18 mouse cellular contexts compared by ENCODE assay signal in the genomic region with DNA sequence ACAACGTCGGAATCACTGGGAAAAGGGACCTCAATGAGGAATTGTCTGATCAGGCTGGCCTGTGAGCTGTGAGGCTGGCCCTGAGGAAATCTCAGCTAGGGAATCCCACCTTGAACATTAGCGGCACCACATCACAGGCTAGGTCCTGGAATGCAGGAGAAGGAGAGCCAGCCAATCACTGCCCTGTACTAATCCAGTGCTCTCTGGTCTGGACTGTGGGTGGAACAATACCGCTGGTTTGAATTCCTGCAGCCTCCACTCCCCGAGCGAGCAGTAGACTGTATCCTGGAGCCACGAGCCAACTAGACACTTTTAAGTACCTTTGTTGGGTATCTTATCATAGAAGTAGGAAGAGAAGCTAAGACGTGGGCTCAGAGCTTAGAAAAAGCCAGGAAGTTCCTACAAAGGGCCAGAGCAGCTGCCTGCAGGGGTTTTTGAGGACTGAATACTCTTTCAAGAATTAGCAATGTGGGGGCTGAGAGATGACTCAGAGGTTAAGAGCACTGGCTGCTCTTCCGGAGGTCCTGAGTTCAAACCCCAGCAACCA. TPM values are rescaled to one million over a fixed set of nuclear protein-coding genes. Genes with fewer than 3 reads are reported as not detected.
DNase-seq lines count a peak whose midpoint lies in the region; ATAC-seq and TF ChIP-seq lines count a peak whose summit lies in the region.
"Had no signal": no experiment of that assay in that cellular context is flagged by ENCODE, and none has a peak within 500 bp of the region (broad histone marks: within the 10 kb centered on the region; RNA-seq: fewer than 3 reads in every experiment).

No protein-coding gene starts in this region.

- H3K4me1 ChIP-seq in heart, embryonic 10.5 days, result peaks cover 36% of the 10 kb centered on the region
- H3K4me1 ChIP-seq in kidney, postnatal 0 days (replicated peaks; ENCODE audit: insufficient read depth, low read length), result 0 out of 2 replicates have a peak, but pooled peaks cover 2% of the 10 kb centered on the region
- H3K4me1 ChIP-seq in ES-E14 (ENCODE audit: control insufficient read depth in 2 of 2, insufficient read depth in 2 of 2, low read length in 2 of 2, poor library complexity in 1 of 2), result peaks cover 0 to 2% of the 10 kb centered on the region in 2 experiments; a peak in 1 of 4 replicates
- H3K4me1 ChIP-seq: lung, embryonic 15.5 days had no signal

- intact Hi-C loops in heart, postnatal 36 days (cut with DNase I), result no loop called here

- H3K9me3 ChIP-seq in heart, embryonic 10.5 days, result no peaks in the 10 kb centered on the region
- no peaks in the 10 kb centered on the region for H3K9me3 ChIP-seq in kidney, postnatal 0 days (replicated peaks; ENCODE audit: low read length)
- no peaks in the 10 kb centered on the region for H3K9me3 ChIP-seq in ES-E14 (ENCODE audit: control insufficient read depth, insufficient read depth, low read depth, low read length)
- H3K9me3 ChIP-seq: hindbrain, embryonic 15.5 days; limb, embryonic 15.5 days; lung, embryonic 15.5 days had no signal

- H3K9ac ChIP-seq in kidney, postnatal 0 days (ENCODE audit: low read depth, low read length), result no peak overlapping the region
- no peak overlapping the region for H3K9ac ChIP-seq in ES-E14 (ENCODE audit: insufficient read depth, low read depth, low read length, poor library complexity, severe bottlenecking)
- H3K9ac ChIP-seq: hindbrain, embryonic 15.5 days; limb, embryonic 15.5 days; lung, embryonic 15.5 days had no signal

- H3K4me2 ChIP-seq in kidney, postnatal 0 days (ENCODE audit: low read length), result no peak overlapping the region
- H3K4me2 ChIP-seq: hindbrain, embryonic 15.5 days; limb, embryonic 15.5 days; lung, embryonic 15.5 days had no signal

- WGBS in heart, embryonic 10.5 days, result 33% methylated on average over 9 of the region's 9 CpGs
- WGBS in kidney, postnatal 0 days, result 44% methylated on average over 9 of the region's 9 CpGs

- H3K27ac ChIP-seq in heart, embryonic 10.5 days, result peak overlapping the region; percentile 31; the same call in 1 of the 2 replicates
- no peak overlapping the region for H3K27ac ChIP-seq in kidney, postnatal 0 days
- H3K27ac ChIP-seq in ES-E14 (ENCODE audit: insufficient read depth, low read depth, low read length, poor library complexity, severe bottlenecking), result no peak overlapping the region
- H3K27ac ChIP-seq: hindbrain, embryonic 15.5 days; limb, embryonic 15.5 days; lung, embryonic 15.5 days had no signal

- DNase-seq in heart, embryonic 10.5 days (ENCODE audit: low spot score), result no peak
- no peak for DNase-seq in heart, postnatal 36 days
- peak; percentile 45 for DNase-seq in kidney, postnatal 0 days (ENCODE audit: low spot score)
- DNase-seq in kidney, adult 9 months, result no peak
- DNase-seq in ES-E14 (ENCODE audit: low read depth, low spot score), result peak; percentile 51
- DNase-seq in forelimb bud, embryonic 11.5 days (ENCODE audit: low read depth, low spot score), result peak; percentile 43
- DNase-seq in urinary bladder, adult 18-20 months (ENCODE audit: low spot score in 2 of 2), result no peak
- DNase-seq in spleen, postnatal 14 days (ENCODE audit: low spot score in 2 of 2), result no peak
- DNase-seq: adrenal gland, adult 8-10 months; cerebellum, postnatal 14 days; gastrocnemius, postnatal 36 days; kidney, postnatal 14 days; thymus, postnatal 14 days had no signal

- H3K4me3 ChIP-seq in heart, embryonic 10.5 days, result no peak overlapping the region
- H3K4me3 ChIP-seq in kidney, postnatal 0 days (replicated peaks; ENCODE audit: low read depth, low read length), result no peak overlapping the region
- no peak overlapping the region for H3K4me3 ChIP-seq in ES-E14 (ENCODE audit: insufficient read depth in 1 of 2, low read depth in 1 of 2, low read length in 2 of 2, poor library complexity in 1 of 2, severe bottlenecking in 1 of 2)
- H3K4me3 ChIP-seq: hindbrain, embryonic 15.5 days; limb, embryonic 15.5 days; lung, embryonic 15.5 days had no signal

- no peak for TF ChIP-seq CTCF in kidney, postnatal 0 days (IDR thresholded peaks at IDR 0.05; ENCODE audit: low read depth)

- H3K27me3 ChIP-seq in heart, embryonic 10.5 days (ENCODE audit: insufficient read depth, poor library complexity, severe bottlenecking), result no peaks in the 10 kb centered on the region
- H3K27me3 ChIP-seq in kidney, postnatal 0 days (ENCODE audit: insufficient read depth, low read length), result no peaks in the 10 kb centered on the region
- H3K27me3 ChIP-seq: hindbrain, embryonic 15.5 days; limb, embryonic 15.5 days; lung, embryonic 15.5 days had no signal

- ATAC-seq in kidney, postnatal 0 days (replicated peaks; ENCODE audit: low FRiP score, low read depth), result 0 out of 2 replicates have a peak, but pooled peaks have one; percentile 69

- in situ Hi-C loops in ES-E14 (cut with MboI; ENCODE audit: low sequenced_read_pairs in 2 of 2, unreplicated experiment in 2 of 2), result no loop called here

- H3K36me3 ChIP-seq in heart, embryonic 10.5 days, result peaks cover 34% of the 10 kb centered on the region
- H3K36me3 ChIP-seq in kidney, postnatal 0 days (ENCODE audit: insufficient read depth, low read length), result 0 out of 2 replicates have a peak, but pooled peaks cover 4% of the 10 kb centered on the region
- H3K36me3 ChIP-seq in ES-E14 (ENCODE audit: control insufficient read depth, insufficient read depth, low read length, poor library complexity, severe bottlenecking), result peaks cover 44% of the 10 kb centered on the region

TF ChIP-seq in ES-E14, 5 proteins besides CTCF, POLR2A, EP300 and RAD21:
- TF ChIP-seq CHD2 (IDR thresholded peaks at IDR 0.05; ENCODE audit: low read depth, low read length) (no peak), ZNF384 (IDR thresholded peaks at IDR 0.05; ENCODE audit: low read depth, low read length) (no peak), HCFC1 (IDR thresholded peaks at IDR 0.05; ENCODE audit: borderline replicate concordance, insufficient read depth, low read length) (no peak), ZC3H11A (IDR thresholded peaks at IDR 0.05; ENCODE audit: borderline replicate concordance, low read depth, low read length) (no peak), MAFK (IDR thresholded peaks at IDR 0.05; ENCODE audit: insufficient read depth, low read depth, low read length) (no peak)

RNA-seq across cellular contexts. Expression of gene Prf1, which starts 28.2 kb away (rescaled TPM):
- not detected in 2 replicates for polyA plus RNA-seq in heart, embryonic 10.5 days (2016; fragmentation: Nextera tagmentation; extraction: Ambion mirVana)
- total RNA-seq in heart, postnatal 36 days (2021), result under 1 TPM in 1 of 2 experiments, not detected in 1; 0.11 TPM
- 0.05 TPM in 1 of 2 replicates, not detected in the other for polyA plus RNA-seq in kidney, postnatal 0 days (2015; fragmentation: Nextera tagmentation; extraction: Ambion mirVana)
- total RNA-seq in ES-E14 (2012; rRNA removed), result not detected in 2 replicates
- total RNA-seq: gastrocnemius, postnatal 36 days; layer of hippocampus, postnatal 10 days had no signal
- polyA plus RNA-seq: hindbrain, embryonic 15.5 days; lung, embryonic 15.5 days had no signal

RNA-seq across cellular contexts. Expression of gene Adamts14, which starts 52.6 kb away (rescaled TPM):
- 0.74 and 0.90 TPM in 2 replicates for polyA plus RNA-seq in heart, embryonic 10.5 days (2016; fragmentation: Nextera tagmentation; extraction: Ambion mirVana)
- total RNA-seq in heart, postnatal 36 days (2021), result 1 to 10 TPM in 1 of 2 experiments, under 1 TPM in 1; 0.83 to 1.9 TPM
- 0.71 and 0.89 TPM in 2 replicates for polyA plus RNA-seq in kidney, postnatal 0 days (2015; fragmentation: Nextera tagmentation; extraction: Ambion mirVana)
- 7.4 and 22.9 TPM in 2 replicates for total RNA-seq in ES-E14 (2012; rRNA removed)

RNA-seq across cellular contexts. Expression of gene Pald1, which starts 57.5 kb away (rescaled TPM):
- polyA plus RNA-seq in heart, embryonic 10.5 days (2016; fragmentation: Nextera tagmentation; extraction: Ambion mirVana), result 34.2 and 40.8 TPM in 2 replicates
- total RNA-seq in heart, postnatal 36 days (2021), result 10 to 100 TPM; 19.9 to 21.6 TPM
- polyA plus RNA-seq in kidney, postnatal 0 days (2015; fragmentation: Nextera tagmentation; extraction: Ambion mirVana), result 20.2 and 24.8 TPM in 2 replicates
- 102 and 216 TPM in 2 replicates for total RNA-seq in ES-E14 (2012; rRNA removed)
- total RNA-seq: neutrophil, adult 5-6 weeks had no signal

Comparison
In these comparisons a context has a peak if more than half of its experiments do, and no peak if none do; other contexts are left out.
1. DNase-seq: peak in kidney, postnatal 0 days (single experiment), ES-E14 (single experiment) and forelimb bud, embryonic 11.5 days (single experiment); none in heart, embryonic 10.5 days (single experiment), heart, postnatal 36 days (0 of 2), kidney, adult 9 months (single experiment), urinary bladder, adult 18-20 months (0 of 2) and spleen, postnatal 14 days (0 of 2).